Mouse (Mus musculus) testis, postnatal 14 days (tissue): ENCODE measurements around the gene Pla1a.
"Not testable (repeated sequence)": the region's sequence is repeated elsewhere in the genome, so short reads cannot be mapped to it uniquely, and the experiment has no call there.

Source experiments
- DNase-seq: peaks from one replicate; pipeline ENCODE4 v3.0.0; 2021; ENCODE audit warnings: low spot score

Pla1a gene

DNA sequence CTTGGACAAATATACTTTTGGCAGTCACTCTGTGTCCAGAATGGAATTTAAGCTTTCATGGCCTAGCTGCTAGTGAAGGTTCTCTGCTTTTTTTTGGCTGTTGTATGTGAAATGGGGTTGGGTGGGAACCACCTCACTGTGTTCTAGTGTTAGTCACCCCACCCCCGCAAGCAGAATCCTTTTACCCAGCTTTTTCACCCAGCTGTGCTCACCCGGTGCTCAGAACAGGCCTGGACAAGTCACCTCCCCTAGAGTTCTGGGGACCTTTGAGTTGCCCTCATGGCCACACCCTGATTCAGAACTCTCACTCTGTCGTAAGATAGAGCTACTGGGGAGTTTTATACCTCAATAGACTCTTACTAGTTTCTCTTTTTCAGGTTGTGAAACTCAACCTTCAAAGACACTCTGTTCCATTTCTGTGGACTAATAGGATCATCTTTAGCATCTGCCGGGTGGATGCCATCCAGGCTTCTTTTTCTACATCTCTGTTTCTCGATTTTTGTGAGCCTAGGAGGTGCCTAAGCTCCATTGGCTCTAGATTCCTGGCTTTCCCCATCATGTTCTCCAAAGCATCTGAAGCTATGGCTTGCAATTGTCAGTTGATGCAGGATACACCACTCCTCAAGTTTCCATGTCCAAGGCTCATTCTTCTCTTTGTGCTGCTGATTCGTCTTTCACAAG is 25.8 kb upstream of the Pla1a start:
- DNase-seq, result no peak

DNA sequence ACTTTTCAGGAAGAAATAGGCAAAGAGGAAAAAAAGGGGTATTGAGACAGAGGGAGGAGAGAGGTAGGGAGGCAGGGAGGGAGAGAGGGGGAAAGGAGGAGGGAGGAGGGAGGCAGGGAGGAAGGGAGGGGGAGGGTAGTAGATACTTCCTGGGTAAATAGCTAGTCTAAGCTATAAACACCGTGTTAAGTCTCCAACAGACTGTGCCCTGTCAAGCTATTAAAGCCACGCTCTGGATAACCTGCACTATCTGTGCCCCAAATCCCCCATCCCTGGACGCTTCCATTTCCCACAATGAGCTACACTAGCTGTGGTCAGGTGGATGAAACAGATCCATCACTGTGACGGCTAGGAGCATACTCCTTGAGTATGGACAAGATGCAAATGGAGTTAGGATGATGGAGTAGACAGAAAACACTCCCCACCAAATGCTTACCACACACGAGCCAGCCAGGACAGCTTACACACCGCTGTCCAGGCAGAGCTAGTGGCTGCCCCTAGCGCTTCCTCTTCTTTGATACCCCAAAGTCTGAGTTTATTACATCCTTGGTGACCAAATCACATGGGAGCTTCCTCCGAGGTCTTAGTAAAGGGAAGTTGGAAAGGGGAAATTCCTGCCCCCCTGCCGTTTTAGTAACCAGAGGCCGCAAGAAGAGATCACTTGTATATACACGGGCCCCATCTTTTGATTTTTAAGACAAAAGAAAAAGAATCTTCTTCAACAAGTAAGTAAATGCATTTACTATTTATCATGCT is 24.0 kb upstream of the Pla1a start:
- DNase-seq, result no peak

DNA sequence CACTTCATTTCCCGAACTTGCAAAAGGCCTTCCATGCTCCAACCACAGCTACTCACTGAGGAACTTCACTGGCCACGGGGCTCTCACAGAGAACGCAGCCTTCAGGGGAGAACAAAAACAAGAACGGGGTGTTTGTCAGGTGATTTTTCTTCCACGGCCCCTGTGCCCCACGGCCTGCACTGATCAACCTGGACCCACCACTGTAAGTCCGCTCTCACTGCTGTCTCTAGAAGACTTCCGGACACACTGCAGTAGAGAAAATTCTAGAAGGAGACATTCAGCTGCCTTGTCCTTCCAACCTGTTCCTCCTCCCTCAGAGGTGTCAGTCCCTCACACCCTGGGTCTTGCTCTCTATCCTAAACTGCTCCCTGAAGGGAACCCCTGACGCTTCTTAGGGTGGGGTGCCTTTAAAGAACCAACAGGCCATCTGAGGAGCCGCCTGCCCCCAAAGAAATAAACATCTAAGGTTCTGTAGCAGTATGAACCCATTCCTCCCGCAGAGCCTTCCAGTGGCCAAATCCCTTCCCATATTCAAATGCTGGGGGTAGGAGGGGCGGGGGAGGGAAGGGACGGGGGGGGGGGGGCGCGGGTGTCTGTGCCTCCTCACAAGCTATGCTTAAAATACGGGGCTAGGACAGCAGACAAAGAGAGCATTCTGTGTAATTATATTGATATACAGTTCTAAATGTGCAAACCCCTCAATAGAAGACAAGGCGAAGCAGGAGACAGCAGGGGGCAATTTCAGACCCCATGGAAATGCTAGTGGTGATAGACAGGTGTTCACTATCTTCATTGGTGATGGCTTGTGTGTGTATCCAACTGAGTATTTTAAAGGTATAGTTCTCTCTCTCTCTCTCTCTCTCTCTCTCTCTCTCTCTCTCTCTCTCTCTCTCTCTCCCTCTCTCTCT is 22.8 kb upstream of the Pla1a start, which contains the start of gene Cd80:
Cd80 (plus strand) TSS at position 51 of the 908 bp plus-strand sequence.
- no peak for DNase-seq

DNA sequence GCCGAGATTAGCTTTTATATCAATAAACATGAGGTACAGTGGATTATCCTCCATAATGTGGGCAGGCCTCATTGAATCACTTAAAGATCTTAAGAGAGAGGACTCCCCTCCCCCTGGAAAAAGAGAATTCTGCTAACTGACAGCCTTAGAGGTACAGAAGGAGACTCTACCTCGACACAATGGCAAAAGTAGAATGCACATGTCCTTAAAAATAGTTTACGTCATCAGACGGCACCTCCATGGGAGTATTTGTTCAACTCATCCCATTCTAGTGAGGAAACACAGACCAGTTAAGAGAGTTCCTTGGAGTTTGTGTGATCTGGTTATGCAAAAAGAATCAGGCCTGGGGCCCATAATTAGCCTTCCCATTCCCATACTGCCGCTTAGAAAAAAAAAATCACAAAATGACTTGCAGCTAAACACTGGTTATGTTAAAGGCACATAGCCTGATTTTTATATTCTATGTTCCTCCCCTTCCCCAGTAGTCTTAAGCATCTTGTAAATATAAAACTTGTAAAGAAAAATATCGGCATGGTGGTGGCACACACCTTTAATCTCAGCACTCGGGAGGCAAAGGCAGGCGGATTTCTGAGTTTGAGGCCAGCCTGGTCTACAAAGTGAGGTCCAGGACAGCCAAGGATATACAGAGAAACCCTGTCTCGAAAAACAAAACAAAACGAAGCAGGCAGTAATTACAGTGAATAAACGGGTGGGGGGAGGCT is 21.7 kb upstream of the Pla1a start:
- DNase-seq, result no peak

DNA sequence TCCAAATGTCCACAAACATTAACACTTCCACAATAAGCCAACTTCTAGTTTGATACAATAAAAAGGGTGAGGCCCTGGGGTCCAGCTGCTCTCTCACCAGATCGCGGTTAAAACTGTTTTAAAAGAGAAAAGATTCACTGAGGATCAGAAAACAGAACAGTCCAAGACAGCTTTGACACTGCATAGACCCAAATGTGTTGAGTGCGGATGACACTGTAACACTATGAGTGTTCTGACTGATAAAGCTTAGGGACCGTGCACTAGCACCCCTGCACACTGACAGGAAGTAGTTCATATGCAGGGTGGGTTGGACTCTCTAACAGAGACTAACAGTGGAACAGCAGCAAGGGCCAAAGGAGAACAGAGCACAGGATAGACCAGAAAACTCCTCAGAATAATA is 21.0 kb upstream of the Pla1a start:
- no peak for DNase-seq

DNA sequence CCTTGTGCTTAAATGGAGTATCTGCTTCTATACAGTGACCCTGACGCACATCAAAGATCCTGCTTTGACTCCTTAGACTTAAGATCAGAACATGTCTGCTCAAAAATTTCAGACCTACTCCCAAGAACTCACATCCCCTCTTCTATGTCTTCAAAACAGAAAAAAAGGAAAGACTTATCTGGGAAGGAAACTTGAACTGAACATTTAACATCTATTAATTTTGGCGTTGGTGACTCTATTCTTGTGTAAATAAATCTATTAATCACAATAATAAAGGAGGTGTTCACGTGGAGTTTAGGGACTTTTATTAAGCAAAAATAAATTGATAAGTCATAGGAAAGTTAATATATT is 20.2 kb upstream of the Pla1a start:
- DNase-seq, result no peak

DNA sequence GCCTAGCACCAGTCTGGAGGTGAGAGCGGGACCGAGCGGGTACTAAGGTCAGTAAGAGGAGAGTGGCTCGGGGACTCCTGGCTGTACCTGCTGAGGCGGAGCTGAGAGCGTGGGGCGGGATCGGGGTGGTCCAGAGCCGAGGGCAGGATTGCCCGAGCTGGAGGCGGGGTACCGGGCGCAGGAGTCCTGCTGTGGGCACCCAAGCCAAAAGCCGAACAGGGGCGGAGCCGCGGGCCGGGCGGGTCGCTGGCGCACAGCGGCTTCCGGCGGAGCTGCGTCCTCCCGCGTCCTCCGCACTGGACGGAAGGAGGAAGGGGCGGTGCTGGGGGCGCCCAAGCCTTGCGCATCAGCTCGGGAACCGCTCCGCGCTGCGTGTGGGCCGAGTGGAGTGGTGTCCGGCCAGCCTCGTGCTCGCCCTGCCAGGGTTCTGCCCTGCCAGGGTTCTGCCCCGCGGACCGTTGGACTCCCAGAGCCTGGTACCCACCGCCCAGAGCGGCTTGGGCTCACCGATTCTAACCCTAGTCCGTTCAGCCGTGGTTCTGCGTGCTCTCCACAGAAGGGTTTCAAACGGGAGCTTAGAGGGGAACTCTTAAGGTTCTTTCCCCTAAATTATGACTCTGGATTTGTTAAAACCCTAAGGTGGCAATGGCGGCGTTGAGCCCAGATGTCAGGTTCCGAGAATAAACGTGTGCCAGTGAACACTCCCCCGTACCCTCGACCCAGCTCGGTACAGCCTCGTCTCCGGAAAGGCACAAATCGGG is 19.7 kb upstream of the Pla1a start, which contains the start of gene Adprh:
Adprh (minus strand) TSS at position 262 of the 761 bp plus-strand sequence.
- DNase-seq, result peak; percentile 91

DNA sequence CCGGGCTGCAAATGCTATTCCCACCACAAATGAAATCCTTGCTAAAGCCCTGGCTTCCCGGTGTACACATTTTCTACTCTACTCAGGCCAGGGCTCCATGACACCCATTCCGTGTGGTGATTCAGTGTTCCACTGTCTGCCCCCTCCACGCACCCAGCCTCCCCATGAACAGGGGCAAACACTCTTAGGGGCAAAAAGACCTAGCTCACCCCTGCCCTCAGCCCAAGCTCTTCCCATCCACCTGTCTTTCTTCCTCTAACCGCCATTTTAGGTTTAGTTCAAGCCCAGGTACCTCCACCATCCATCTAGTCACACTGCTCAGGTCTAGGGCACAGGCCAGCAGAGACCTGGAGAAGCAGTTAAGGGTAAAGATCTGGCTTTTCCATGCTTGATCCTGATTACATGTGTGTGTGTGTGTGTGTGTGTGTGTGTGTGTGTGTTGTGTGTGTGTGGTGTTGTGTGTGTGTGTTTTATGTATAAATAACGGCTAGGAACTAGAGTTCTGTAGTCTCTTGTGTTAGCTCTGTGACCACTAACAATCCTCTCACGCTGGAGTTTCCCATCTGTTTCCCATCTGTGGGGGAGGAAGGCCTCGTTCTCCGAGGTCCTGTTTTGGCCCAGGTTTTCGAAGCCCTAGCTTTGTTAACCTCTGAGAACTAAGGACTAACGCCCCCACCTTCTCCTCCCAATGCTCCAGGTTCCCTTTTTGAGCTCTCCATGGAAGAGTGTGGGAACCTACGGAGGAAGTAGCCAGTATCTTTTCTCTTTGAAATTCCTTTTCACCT is 18.7 kb upstream of the Pla1a start:
- no peak for DNase-seq

DNA sequence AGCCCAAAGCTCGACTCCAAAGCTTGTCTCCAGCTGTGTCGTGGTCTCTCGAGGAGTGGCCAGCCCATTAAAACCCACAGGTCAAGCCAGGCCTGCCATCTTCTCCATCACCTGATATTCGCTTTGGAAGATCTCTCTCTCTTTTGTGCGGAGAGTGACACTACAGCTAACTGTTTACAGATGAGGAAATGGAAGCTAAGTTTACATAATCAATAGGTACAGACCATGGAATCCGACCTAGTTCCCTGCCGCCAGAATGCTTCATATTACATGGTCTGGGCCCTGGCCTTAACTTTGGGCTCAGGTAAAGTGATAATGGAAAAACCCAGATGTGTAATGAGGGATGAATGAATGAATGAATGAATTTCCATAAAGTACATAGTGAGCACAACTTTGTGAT is 17.8 kb upstream of the Pla1a start:
- no peak for DNase-seq

DNA sequence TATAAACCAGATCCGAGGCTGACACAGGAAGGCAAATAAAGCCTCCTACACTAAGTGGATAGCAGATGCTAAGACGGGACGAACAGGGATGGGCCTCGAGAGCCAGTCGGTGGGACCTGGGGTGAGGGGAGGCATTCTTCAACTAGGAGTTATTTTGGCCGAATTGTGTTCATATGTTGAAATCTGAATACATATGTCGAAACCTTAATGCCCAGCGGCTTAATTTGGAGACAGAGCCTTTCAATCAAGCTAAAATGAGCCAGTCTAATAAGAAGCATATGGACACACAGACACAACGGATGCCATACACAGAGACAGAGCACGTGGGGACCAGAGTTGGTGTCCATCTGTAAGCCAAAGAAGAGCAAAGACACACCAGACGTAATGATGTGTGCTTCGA is 15.5 kb upstream of the Pla1a start:
- DNase-seq, result no peak

DNA sequence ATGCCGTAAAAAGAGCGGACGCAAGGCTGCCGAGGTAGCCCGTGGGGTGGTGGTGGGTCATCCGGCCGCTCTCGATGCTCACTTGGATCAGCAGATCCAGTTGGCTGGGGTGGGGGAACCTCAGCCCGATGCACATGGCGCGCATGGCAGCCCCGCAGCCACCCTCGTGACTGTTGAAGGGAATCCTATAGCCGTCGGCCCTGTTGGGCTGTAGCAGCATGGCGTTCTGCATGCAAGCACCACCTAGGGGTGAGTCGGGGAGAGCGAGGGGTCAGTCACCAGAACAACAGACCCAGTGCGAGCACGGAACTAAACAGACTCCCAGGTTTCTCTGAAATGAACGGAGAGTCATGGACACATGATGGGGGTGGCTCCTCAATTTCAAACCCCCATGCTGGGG is 14.4 kb upstream of the Pla1a start:
- no peak for DNase-seq

DNA sequence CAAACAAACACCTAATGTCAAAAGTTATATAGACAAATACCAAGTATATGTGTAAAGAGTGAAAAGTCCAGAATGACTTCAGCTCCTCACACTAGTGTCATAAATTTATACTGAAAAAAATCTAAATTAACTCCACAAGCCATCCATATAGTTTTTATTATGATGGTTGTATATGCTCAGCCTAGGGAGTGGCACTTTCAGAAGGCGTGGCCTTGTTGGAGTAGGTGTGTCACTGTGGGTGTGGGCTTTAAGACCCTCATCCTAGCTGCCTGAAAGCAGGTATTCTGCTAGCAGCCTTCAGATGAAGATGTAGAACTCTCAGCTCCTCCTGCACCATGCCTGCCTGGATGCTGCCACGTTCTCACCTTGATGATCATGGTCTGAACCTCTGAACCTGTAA is 13.2 kb upstream of the Pla1a start:
- not testable (repeated sequence) for DNase-seq

DNA sequence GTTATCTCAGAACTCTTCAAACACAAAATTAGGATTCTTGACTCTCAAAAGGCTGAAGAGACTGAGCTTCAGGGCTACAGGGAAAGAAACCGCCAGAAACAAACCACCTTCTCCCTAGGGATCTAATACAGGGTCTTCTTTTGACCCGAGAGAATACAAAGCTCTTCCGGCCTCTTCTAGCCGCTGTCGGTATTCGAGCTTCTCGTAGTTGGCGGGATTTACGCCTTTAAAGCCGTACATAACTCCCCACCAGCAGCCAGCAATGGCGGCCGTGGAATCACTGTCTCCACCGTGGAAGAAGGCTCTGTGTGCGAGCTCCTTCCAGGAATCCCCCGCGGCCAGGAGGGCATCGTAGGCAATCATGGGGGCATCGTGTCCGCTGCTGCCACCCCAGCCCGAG is 12.6 kb upstream of the Pla1a start:
- no peak for DNase-seq

DNA sequence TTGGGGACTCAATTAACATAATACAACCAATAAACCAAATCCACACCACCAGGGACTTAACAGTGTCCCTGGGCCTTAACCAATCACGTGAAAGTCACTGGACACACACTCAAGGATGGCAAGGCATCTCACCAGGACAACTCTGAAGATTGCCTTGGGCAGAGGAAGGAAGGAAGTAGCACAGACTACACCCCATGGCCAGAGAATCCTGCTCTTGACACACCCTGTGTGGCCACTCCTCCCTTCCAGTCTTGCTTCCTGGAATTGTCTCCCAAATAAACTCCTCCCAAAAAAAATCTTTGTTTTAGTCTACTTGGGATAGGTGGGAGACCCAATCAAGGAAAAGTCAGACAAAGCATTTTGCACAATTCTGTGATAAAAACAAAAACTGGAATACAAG is 12.1 kb upstream of the Pla1a start:
- no peak for DNase-seq

DNA sequence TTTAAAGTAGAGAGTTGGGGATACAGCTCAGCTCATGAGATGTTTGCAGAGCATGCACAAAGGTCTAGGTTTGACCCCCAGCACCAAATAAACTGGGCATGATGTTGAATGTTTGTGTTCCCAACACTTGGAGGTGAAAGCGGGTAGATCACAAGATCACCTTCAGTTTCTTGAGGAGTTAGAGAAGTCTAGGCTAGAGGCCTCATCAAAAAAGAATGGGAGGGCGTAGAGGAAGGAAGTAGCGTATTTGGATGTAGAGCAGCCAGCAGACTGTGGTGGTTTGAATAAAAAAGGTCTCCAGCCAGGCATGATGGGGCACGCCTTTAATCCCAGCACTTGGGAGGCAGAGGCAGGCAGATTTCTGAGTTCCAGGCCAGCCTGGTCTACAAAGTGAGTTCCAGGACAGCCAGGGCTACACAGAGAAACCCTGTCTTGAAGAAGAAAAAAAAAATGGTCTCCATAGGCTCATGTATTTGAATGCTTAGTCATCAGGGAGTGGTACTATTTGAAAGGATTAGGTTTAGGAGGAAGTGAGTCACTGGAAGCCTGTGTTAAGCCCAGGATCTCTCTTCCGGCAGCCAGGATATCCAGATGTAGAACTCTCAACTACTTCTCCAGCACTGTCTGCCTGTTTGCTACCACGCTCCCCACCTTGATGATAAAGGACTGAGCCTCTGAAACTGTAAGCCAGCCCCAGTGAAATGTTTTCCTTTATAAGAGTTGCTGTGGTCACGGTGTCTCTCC is 10.9 kb upstream of the Pla1a start:
- no peak for DNase-seq

DNA sequence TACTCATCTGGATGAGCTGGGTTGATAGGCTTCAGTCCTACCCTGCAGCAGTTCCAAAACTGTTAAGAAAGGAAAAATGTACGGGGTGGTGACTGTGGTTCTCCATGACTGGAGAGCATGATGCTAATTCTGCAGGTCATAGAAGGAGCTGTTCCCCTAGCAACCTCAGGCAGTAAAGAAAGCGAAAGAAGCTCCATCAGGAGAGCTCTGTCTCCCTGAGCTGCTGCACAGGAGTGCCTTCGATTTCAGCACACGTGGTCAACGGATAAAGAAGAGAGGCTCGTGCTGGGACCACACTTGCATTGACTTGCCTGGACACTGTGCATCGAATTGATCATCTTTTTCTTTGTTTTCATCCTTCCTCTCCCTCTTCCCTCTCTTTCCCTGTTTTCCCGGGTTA is 9.3 kb upstream of the Pla1a start:
- no peak for DNase-seq

DNA sequence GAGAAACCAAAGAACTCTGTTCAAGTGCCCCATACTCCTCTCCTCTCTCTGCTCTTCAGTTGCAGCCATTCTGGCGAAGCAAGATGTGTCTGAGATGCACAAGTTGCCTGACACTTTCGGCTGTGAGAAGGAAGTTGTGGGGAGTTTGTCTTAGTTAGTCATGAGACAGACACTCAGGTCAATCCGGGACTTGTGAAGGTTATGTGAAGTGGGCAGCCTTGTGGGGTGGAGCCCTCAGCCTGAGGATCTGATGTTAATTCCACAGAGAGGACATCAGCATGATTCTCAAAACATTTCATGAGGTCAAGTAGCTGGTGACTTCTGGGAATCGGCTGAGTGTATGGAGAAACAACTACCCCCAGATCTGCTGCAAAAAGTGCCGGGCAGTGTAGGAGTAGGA is 8.7 kb upstream of the Pla1a start:
- no peak for DNase-seq

DNA sequence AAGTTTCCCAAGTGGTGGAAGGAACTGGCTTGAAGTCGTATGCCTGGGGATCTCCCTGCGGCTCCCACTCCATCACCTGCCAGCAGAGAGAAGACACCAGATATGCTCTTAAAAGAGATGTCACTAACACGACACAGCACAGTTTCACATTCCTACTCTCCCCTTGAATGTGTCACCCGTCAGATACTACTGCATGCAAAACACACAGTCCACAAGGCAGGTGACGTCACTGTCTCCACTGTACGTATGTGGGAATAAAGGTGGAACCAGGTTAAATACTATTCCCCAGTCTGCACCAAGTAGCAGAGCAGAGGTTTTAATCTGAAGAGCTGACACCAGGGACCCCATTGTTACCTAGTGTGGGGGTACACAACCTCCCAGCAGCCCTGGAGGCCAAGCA is 7.5 kb upstream of the Pla1a start:
- no peak for DNase-seq

DNA sequence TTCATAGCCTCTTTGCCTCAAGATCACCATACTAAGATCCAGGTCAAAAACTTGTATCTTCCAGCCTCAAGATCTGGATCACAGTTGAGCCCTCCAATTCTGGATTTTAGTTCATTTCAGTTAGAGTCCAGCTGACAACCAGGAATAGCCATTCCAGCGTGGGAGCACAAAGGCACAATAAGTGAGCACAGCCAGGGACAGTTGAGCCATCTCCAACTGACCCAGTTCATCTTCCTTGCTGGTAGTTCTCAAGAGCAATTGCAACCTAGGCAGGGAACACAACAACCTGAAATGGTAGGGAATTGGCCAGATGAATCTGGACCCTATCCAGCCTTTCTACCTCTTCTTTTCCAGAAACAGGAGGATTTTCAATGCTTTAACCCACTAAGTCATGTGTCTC is 6.2 kb upstream of the Pla1a start:
- no peak for DNase-seq

DNA sequence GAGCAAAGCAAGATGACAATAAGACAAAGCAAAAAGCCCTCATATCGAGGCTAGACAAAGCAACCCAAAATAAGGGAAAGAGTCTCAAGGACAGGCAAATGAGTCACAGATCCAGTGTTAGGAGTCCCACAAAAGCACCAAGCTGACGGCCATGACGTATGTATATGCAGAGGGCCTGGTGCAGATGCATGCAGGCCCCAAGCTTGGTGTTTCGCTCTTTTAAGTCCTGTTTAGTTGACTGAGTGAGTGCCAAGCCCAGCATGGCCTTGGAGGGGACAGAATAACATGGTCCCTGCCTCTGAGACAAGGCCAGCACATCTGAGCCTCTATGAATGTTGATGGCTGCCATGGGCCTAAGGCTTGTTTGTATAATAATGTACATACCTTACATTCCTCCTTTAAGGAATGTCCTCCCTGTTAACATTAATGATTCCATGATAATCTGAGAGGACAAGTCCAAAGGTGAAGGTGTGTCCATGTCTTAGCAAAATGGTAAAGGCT is 1.4 kb upstream of the Pla1a start:
- no peak for DNase-seq
